Mouse (Mus musculus): ENCODE data around the gene Bcl2l1. TPM values are rescaled to one million over a fixed set of nuclear protein-coding genes. Genes with fewer than 3 reads are reported as not detected.
A peak's percentile ranks its signal among the peaks of the same experiment; 100 is the strongest.

The Bcl2l1 gene
- polyA plus RNA-seq, 1 experiment from 2014 or later, result 99.7 TPM

GRCm38 (mm10) chr2:152742435-152742834 lies 89.1 kb downstream of the Bcl2l1 start:
- H3K4me3 ChIP-seq (replicated peaks), result no peak overlapping the region
- no peaks in the 10 kb centered on the region for H3K27me3 ChIP-seq
- WGBS, result 22% methylated on average over 10 of the region's 10 CpGs
- H3K4me1 ChIP-seq, result peaks cover 47% of the 10 kb centered on the region
- H3K36me3 ChIP-seq, result no peaks in the 10 kb centered on the region
- no peaks in the 10 kb centered on the region for H3K9me3 ChIP-seq (replicated peaks)
- H3K4me2 ChIP-seq (replicated peaks), result no peak overlapping the region
- ATAC-seq (ENCODE audit: insufficient number of reproducible peaks, low FRiP score, low TSS enrichment, low read depth), result no peak
- H3K9ac ChIP-seq, result no peak overlapping the region
- peak overlapping the region; percentile 93 for H3K27ac ChIP-seq (replicated peaks)

GRCm38 (mm10) chr2:152741153-152742041 lies 90.1 kb downstream of the Bcl2l1 start:
- no peak for ATAC-seq (ENCODE audit: insufficient number of reproducible peaks, low FRiP score, low TSS enrichment, low read depth)
- Histone ChIP-seq H3K4me2 (replicated peaks) (peak overlapping the region; percentile 21; the same call in 1 of the 2 replicates), H3K9me3 (replicated peaks) (no peaks in the 10 kb centered on the region), H3K27me3 (no peaks in the 10 kb centered on the region), H3K27ac (replicated peaks) (peak overlapping the region; percentile 93), H3K36me3 (no peaks in the 10 kb centered on the region), H3K9ac (no peak overlapping the region), H3K4me1 (peaks cover 47% of the 10 kb centered on the region), H3K4me3 (replicated peaks) (peak overlapping the region; percentile 7; the same call in 1 of the 2 replicates)
- 24% methylated on average over 14 of the region's 14 CpGs for WGBS

- WGBS, result 63% methylated on average over 5 of the region's 5 CpGs
- H3K4me3 ChIP-seq (replicated peaks), result no peak overlapping the region
- H3K27me3 ChIP-seq, result no peaks in the 10 kb centered on the region
- H3K4me2 ChIP-seq (replicated peaks), result no peak overlapping the region
- no peak overlapping the region for H3K9ac ChIP-seq
- H3K36me3 ChIP-seq, result no peaks in the 10 kb centered on the region
- peaks cover 55% of the 10 kb centered on the region for H3K4me1 ChIP-seq
- no peaks in the 10 kb centered on the region for H3K9me3 ChIP-seq (replicated peaks)
- no peak for ATAC-seq (ENCODE audit: insufficient number of reproducible peaks, low FRiP score, low TSS enrichment, low read depth)
- peak overlapping the region; percentile 93 for H3K27ac ChIP-seq (replicated peaks)
Measured at GRCm38 (mm10) chr2:152740490-152740889, 91.0 kb downstream of the Bcl2l1 start.

GRCm38 (mm10) chr2:152739842-152740260 lies 91.7 kb downstream of the Bcl2l1 start:
- no peak overlapping the region for H3K9ac ChIP-seq

GRCm38 (mm10) chr2:152739031-152739841 lies 92.3 kb downstream of the Bcl2l1 start:
- under 1% methylated on average over 36 of the region's 36 CpGs for WGBS
- Histone ChIP-seq H3K36me3 (no peaks in the 10 kb centered on the region), H3K27me3 (no peaks in the 10 kb centered on the region), H3K4me3 (replicated peaks) (peak overlapping the region; percentile 83), H3K27ac (replicated peaks) (peak overlapping the region; percentile 93), H3K4me1 (peaks cover 68% of the 10 kb centered on the region), H3K4me2 (replicated peaks) (peak overlapping the region; percentile 80), H3K9me3 (replicated peaks) (no peaks in the 10 kb centered on the region), H3K9ac (no peak overlapping the region)
- ATAC-seq (ENCODE audit: insufficient number of reproducible peaks, low FRiP score, low TSS enrichment, low read depth), result peak; percentile 76

More at GRCm38 (mm10) chr2:152739842-152740260, 91.7 kb downstream of the Bcl2l1 start:
- peak overlapping the region; percentile 83 for H3K4me3 ChIP-seq (replicated peaks)
- no peaks in the 10 kb centered on the region for H3K27me3 ChIP-seq
- no peaks in the 10 kb centered on the region for H3K9me3 ChIP-seq (replicated peaks)
- peaks cover 61% of the 10 kb centered on the region for H3K4me1 ChIP-seq
- 6% methylated on average over 3 of the region's 3 CpGs for WGBS
- peak overlapping the region; percentile 80 for H3K4me2 ChIP-seq (replicated peaks)
- no peaks in the 10 kb centered on the region for H3K36me3 ChIP-seq
- peak; percentile 6; the same call in 1 of the 2 replicates for ATAC-seq (ENCODE audit: insufficient number of reproducible peaks, low FRiP score, low TSS enrichment, low read depth)
- H3K27ac ChIP-seq (replicated peaks), result peak overlapping the region; percentile 93

- Histone ChIP-seq H3K27ac (replicated peaks) (peak overlapping the region; percentile 93), H3K27me3 (no peaks in the 10 kb centered on the region), H3K9me3 (replicated peaks) (no peaks in the 10 kb centered on the region), H3K4me3 (replicated peaks) (peak overlapping the region; percentile 83), H3K9ac (peak overlapping the region; percentile 86), H3K4me1 (peaks cover 76% of the 10 kb centered on the region), H3K36me3 (no peaks in the 10 kb centered on the region), H3K4me2 (replicated peaks) (peak overlapping the region; percentile 80)
- WGBS, result 18% methylated on average over 2 of the region's 2 CpGs
- no peak for ATAC-seq (ENCODE audit: insufficient number of reproducible peaks, low FRiP score, low TSS enrichment, low read depth)
Measured at GRCm38 (mm10) chr2:152738341-152738740, 93.2 kb downstream of the Bcl2l1 start.

GRCm38 (mm10) chr2:152737306-152738221 lies 94.0 kb downstream of the Bcl2l1 start:
- Histone ChIP-seq H3K4me1 (peaks cover 79% of the 10 kb centered on the region), H3K4me2 (replicated peaks) (peak overlapping the region; percentile 80), H3K9ac (peak overlapping the region; percentile 86), H3K27me3 (no peaks in the 10 kb centered on the region), H3K36me3 (no peaks in the 10 kb centered on the region), H3K27ac (replicated peaks) (peak overlapping the region; percentile 93), H3K9me3 (replicated peaks) (no peaks in the 10 kb centered on the region), H3K4me3 (replicated peaks) (peak overlapping the region; percentile 83)
- no peak for ATAC-seq (ENCODE audit: insufficient number of reproducible peaks, low FRiP score, low TSS enrichment, low read depth)
- WGBS, result 5% methylated on average over 10 of the region's 10 CpGs

- Histone ChIP-seq H3K27ac (replicated peaks) (peak overlapping the region; percentile 93), H3K4me2 (replicated peaks) (peak overlapping the region; percentile 80), H3K36me3 (no peaks in the 10 kb centered on the region), H3K9ac (peak overlapping the region; percentile 86), H3K27me3 (no peaks in the 10 kb centered on the region), H3K9me3 (replicated peaks) (no peaks in the 10 kb centered on the region), H3K4me1 (peaks cover 77% of the 10 kb centered on the region), H3K4me3 (replicated peaks) (peak overlapping the region; percentile 83)
- no peak for ATAC-seq (ENCODE audit: insufficient number of reproducible peaks, low FRiP score, low TSS enrichment, low read depth)
- WGBS, result under 1% methylated on average over 22 of the region's 22 CpGs
Measured at GRCm38 (mm10) chr2:152736748-152737147, 94.8 kb downstream of the Bcl2l1 start.

GRCm38 (mm10) chr2:152736090-152736601 lies 95.4 kb downstream of the Bcl2l1 start, which contains the start of gene Id1:
Gene Id1, plus strand, starts transcription at chr2:152736251.
- ATAC-seq (ENCODE audit: insufficient number of reproducible peaks, low FRiP score, low TSS enrichment, low read depth), result peak; percentile 71
- Histone ChIP-seq H3K27ac (replicated peaks) (peak within 1 kb of the TSS; percentile 93), H3K4me3 (replicated peaks) (peak within 1 kb of the TSS; percentile 83), H3K36me3 (no peaks in the 10 kb centered on the region), H3K27me3 (no peaks in the 10 kb centered on the region), H3K9me3 (replicated peaks) (no peaks in the 10 kb centered on the region), H3K4me2 (replicated peaks) (peak within 1 kb of the TSS; percentile 80), H3K4me1 (peaks cover 72% of the 10 kb centered on the region), H3K9ac (peak within 1 kb of the TSS; percentile 86)
- WGBS, result under 1% methylated on average over 28 of the region's 28 CpGs

GRCm38 (mm10) chr2:152734984-152735383 lies 96.5 kb downstream of the Bcl2l1 start:
- H3K4me1 ChIP-seq, result peaks cover 70% of the 10 kb centered on the region

More at GRCm38 (mm10) chr2:152734984-152735383, 96.5 kb downstream of the Bcl2l1 start:
- WGBS, result under 1% methylated on average over 28 of the region's 28 CpGs
- no peaks in the 10 kb centered on the region for H3K36me3 ChIP-seq
- peak overlapping the region; percentile 80 for H3K4me2 ChIP-seq (replicated peaks)
- peak overlapping the region; percentile 83 for H3K4me3 ChIP-seq (replicated peaks)
- H3K9ac ChIP-seq, result peak overlapping the region; percentile 24
- H3K9me3 ChIP-seq (replicated peaks), result no peaks in the 10 kb centered on the region
- H3K27me3 ChIP-seq, result no peaks in the 10 kb centered on the region
- ATAC-seq (ENCODE audit: insufficient number of reproducible peaks, low FRiP score, low TSS enrichment, low read depth), result peak; percentile 83
- peak overlapping the region; percentile 93 for H3K27ac ChIP-seq (replicated peaks)
